Mouse (Mus musculus) neural tube, embryonic 11.5 days (tissue): ENCODE results near the gene Padi4. TPM values are rescaled to one million over a fixed set of nuclear protein-coding genes. Genes with fewer than 3 reads are reported as not detected.

Source experiments
- ATAC-seq: fragments of 200-750 bp; cut with Nextera tagmentation; 2 replicates; pipeline ENCODE4 v1.8.0; 2017; ENCODE audit warnings: moderate number of reproducible peaks, mild to moderate bottlenecking, moderate TSS enrichment, moderate library complexity; ENCODE audit not compliant: insufficient read depth, low FRiP score, low TSS enrichment
- DNase-seq: peaks from one replicate; pipeline ENCODE4 v3.0.0-alpha.2; 2015; ENCODE audit warnings: low spot score
- H3K27ac ChIP-seq: fragments of 300-500 bp; sonication (generic); 2 replicates; pipeline ENCODE4 v1.5.1; 2014; ENCODE audit warnings: low read depth, mild to moderate bottlenecking, low read length
- H3K27me3 ChIP-seq: fragments of 300-500 bp; sonication (generic); 2 replicates; pipeline ENCODE4 v1.6.1; 2014; ENCODE audit warnings: mild to moderate bottlenecking, low read length, mixed read lengths; ENCODE audit not compliant: control insufficient read depth, insufficient read depth
- H3K36me3 ChIP-seq: fragments of 300-500 bp; sonication (generic); 2 replicates; pipeline ENCODE4 v1.6.1; 2014; ENCODE audit warnings: mild to moderate bottlenecking, low read length, moderate library complexity, mixed read lengths; ENCODE audit not compliant: control insufficient read depth, insufficient read depth
- H3K4me1 ChIP-seq: fragments of 300-500 bp; sonication (generic); 2 replicates; pipeline ENCODE4 v1.6.1; 2014; ENCODE audit warnings: low read length, mixed read lengths; ENCODE audit not compliant: control insufficient read depth, insufficient read depth
- H3K4me2 ChIP-seq: fragments of 300-500 bp; sonication (generic); 2 replicates; pipeline ENCODE4 v1.6.1; 2014; ENCODE audit warnings: low read depth, mild to moderate bottlenecking, moderate library complexity
- H3K4me3 ChIP-seq: fragments of 300-500 bp; sonication (generic); 2 replicates; pipeline ENCODE4 v1.5.1; 2014; ENCODE audit warnings: low read depth, low read length
- H3K9ac ChIP-seq: fragments of 300-500 bp; sonication (generic); 2 replicates; pipeline ENCODE4 v1.6.1; 2014; ENCODE audit warnings: mild to moderate bottlenecking, low read length
- H3K9me3 ChIP-seq: fragments of 300-500 bp; sonication (generic); 2 replicates; pipeline ENCODE4 v1.6.1; 2016; ENCODE audit warnings: low read length; ENCODE audit not compliant: control insufficient read depth
- WGBS: fragments of 180-500 bp; shearing (Covaris S2); extraction: QIAGEN DNeasy Blood & Tissue Kit; methylation state at CpG from one replicate; pipeline ENCODE4 v1.1.7; 2014; 5-methylcytosine and 5-hydroxymethylcytosine counted together
- polyA plus RNA-seq: library from polyadenylated mRNA; unstranded; fragments of >200 nt; fragmentation: Nextera tagmentation; extraction: Ambion mirVana; gene quantifications from 2 replicates; pipeline ENCODE4 v1.2.1, GENCODE M21; 2014

Gene Padi4
- polyA plus RNA-seq, 1 experiment from 2014 or later: 0.50 TPM

- H3K4me3 ChIP-seq: no peak overlapping the region
- ATAC-seq (no peak), DNase-seq (no peak)
- H3K9me3 ChIP-seq: no peaks in the 10 kb centered on the region
- no peaks in the 10 kb centered on the region for H3K36me3 ChIP-seq
- H3K9ac ChIP-seq: no peak overlapping the region
- peaks cover 5% of the 10 kb centered on the region; the same call in 1 of the 2 replicates for H3K4me1 ChIP-seq
- H3K27me3 ChIP-seq: no peaks in the 10 kb centered on the region
- 87% methylated on average over 6 of the region's 6 CpGs for WGBS
- no peak overlapping the region for H3K4me2 ChIP-seq
- no peak overlapping the region for H3K27ac ChIP-seq
Observed at GRCm38 (mm10) chr4:140741401-140741800, 32.6 kb downstream of the Padi4 start.

- 90% methylated on average over 11 of the region's 11 CpGs for WGBS
- Histone ChIP-seq H3K4me1 (peaks cover 5% of the 10 kb centered on the region; the same call in 1 of the 2 replicates), H3K27ac (no peak overlapping the region), H3K4me2 (no peak overlapping the region), H3K36me3 (no peaks in the 10 kb centered on the region), H3K27me3 (no peaks in the 10 kb centered on the region), H3K9me3 (no peaks in the 10 kb centered on the region), H3K9ac (no peak overlapping the region), H3K4me3 (no peak overlapping the region)
- ATAC-seq (no peak), DNase-seq (no peak)
Observed at GRCm38 (mm10) chr4:140740655-140741054, 33.4 kb downstream of the Padi4 start.

- H3K27ac ChIP-seq: no peak overlapping the region
- no peaks in the 10 kb centered on the region for H3K36me3 ChIP-seq
- no peak for DNase-seq
- H3K4me2 ChIP-seq: no peak overlapping the region
- H3K4me1 ChIP-seq: no peaks in the 10 kb centered on the region
- 68% methylated on average over 7 of the region's 7 CpGs for WGBS
- no peak overlapping the region for H3K9ac ChIP-seq
- ATAC-seq: no peak
- no peaks in the 10 kb centered on the region for H3K27me3 ChIP-seq
- no peaks in the 10 kb centered on the region for H3K9me3 ChIP-seq
- H3K4me3 ChIP-seq: no peak overlapping the region
Observed at GRCm38 (mm10) chr4:140732871-140733270, 41.2 kb downstream of the Padi4 start.

- no peak for DNase-seq
- ATAC-seq: no peak
- H3K27ac ChIP-seq: no peak overlapping the region
- no peaks in the 10 kb centered on the region for H3K27me3 ChIP-seq
- H3K9me3 ChIP-seq: no peaks in the 10 kb centered on the region
- H3K9ac ChIP-seq: no peak overlapping the region
- H3K4me2 ChIP-seq: no peak overlapping the region
- H3K4me1 ChIP-seq: no peaks in the 10 kb centered on the region
- WGBS: 73% methylated on average over 4 of the region's 4 CpGs
- no peaks in the 10 kb centered on the region for H3K36me3 ChIP-seq
- H3K4me3 ChIP-seq: no peak overlapping the region
Observed at GRCm38 (mm10) chr4:140731654-140732053, 42.4 kb downstream of the Padi4 start.

GRCm38 (mm10) chr4:140726907-140727306 lies 47.1 kb downstream of the Padi4 start:
- Histone ChIP-seq H3K36me3 (no peaks in the 10 kb centered on the region; the same call in 1 of the 2 replicates), H3K4me2 (no peak overlapping the region), H3K27me3 (no peaks in the 10 kb centered on the region), H3K4me1 (no peaks in the 10 kb centered on the region), H3K9ac (no peak overlapping the region), H3K9me3 (no peaks in the 10 kb centered on the region), H3K27ac (no peak overlapping the region), H3K4me3 (no peak overlapping the region)
- DNase-seq: no peak
- WGBS: 86% methylated on average over 12 of the region's 12 CpGs
- no peak for ATAC-seq

- DNase-seq: no peak
- Histone ChIP-seq H3K4me3 (no peak overlapping the region), H3K36me3 (peaks cover 12% of the 10 kb centered on the region), H3K9me3 (no peaks in the 10 kb centered on the region), H3K27ac (no peak overlapping the region), H3K4me1 (no peaks in the 10 kb centered on the region), H3K9ac (no peak overlapping the region), H3K4me2 (no peak overlapping the region), H3K27me3 (no peaks in the 10 kb centered on the region)
- 79% methylated on average over 6 of the region's 6 CpGs for WGBS
- no peak for ATAC-seq
Observed at GRCm38 (mm10) chr4:140724739-140725138, 49.3 kb downstream of the Padi4 start.

GRCm38 (mm10) chr4:140723801-140724200 lies 50.2 kb downstream of the Padi4 start:
- peak; percentile 55; the same call in 1 of the 2 replicates for ATAC-seq
- Histone ChIP-seq H3K4me2 (no peak overlapping the region), H3K36me3 (peaks cover 18% of the 10 kb centered on the region), H3K9ac (no peak overlapping the region), H3K9me3 (no peaks in the 10 kb centered on the region), H3K4me3 (no peak overlapping the region), H3K27ac (no peak overlapping the region), H3K27me3 (no peaks in the 10 kb centered on the region), H3K4me1 (no peaks in the 10 kb centered on the region)
- 63% methylated on average over 5 of the region's 5 CpGs for WGBS
- peak; percentile 56 for DNase-seq

GRCm38 (mm10) chr4:140723192-140723591 lies 50.8 kb downstream of the Padi4 start:
- WGBS: 85% methylated on average over 9 of the region's 9 CpGs
- H3K27ac ChIP-seq: no peak overlapping the region
- H3K27me3 ChIP-seq: no peaks in the 10 kb centered on the region
- no peaks in the 10 kb centered on the region for H3K4me1 ChIP-seq
- peak; percentile 23; the same call in 1 of the 2 replicates for ATAC-seq
- H3K36me3 ChIP-seq: peaks cover 23% of the 10 kb centered on the region
- H3K4me3 ChIP-seq: no peak overlapping the region
- no peak overlapping the region for H3K4me2 ChIP-seq
- no peak overlapping the region for H3K9ac ChIP-seq
- no peak for DNase-seq
- H3K9me3 ChIP-seq: no peaks in the 10 kb centered on the region

GRCm38 (mm10) chr4:140722710-140723109 lies 51.3 kb downstream of the Padi4 start:
- Histone ChIP-seq H3K4me3 (no peak overlapping the region), H3K36me3 (peaks cover 27% of the 10 kb centered on the region), H3K9ac (no peak overlapping the region), H3K4me2 (no peak overlapping the region), H3K27ac (no peak overlapping the region), H3K9me3 (no peaks in the 10 kb centered on the region), H3K4me1 (no peaks in the 10 kb centered on the region), H3K27me3 (no peaks in the 10 kb centered on the region)
- ATAC-seq (no peak), DNase-seq (no peak)
- 81% methylated on average over 9 of the region's 9 CpGs for WGBS
